9 mouse cellular contexts compared by ENCODE assay signal in genomic region chr7:98155546-98156279, GRCm38 (mm10). TPM values are rescaled to one million over a fixed set of nuclear protein-coding genes. Genes with fewer than 3 reads are reported as not detected.
A peak's percentile ranks its signal among the peaks of the same experiment; 100 is the strongest.
DNase-seq lines count a peak whose midpoint lies in the region; ATAC-seq and TF ChIP-seq lines count a peak whose summit lies in the region.
"Had no signal": no experiment of that assay in that cellular context is flagged by ENCODE, and none has a peak within 500 bp of the region (broad histone marks: within the 10 kb centered on the region; RNA-seq: fewer than 3 reads in every experiment).

No protein-coding gene starts in this region.

- H3K4me3 ChIP-seq in gastrocnemius, adult 2 months = no peak overlapping the region
- H3K4me3 ChIP-seq in hindbrain, embryonic 16.5 days (ENCODE audit: low read length) = no peak overlapping the region
- peak overlapping the region; percentile 85 for H3K4me3 ChIP-seq in megakaryocyte, embryonic 14.5 days (replicated peaks)
- H3K4me3 ChIP-seq: myocyte had no signal

- no peak overlapping the region for H3K9ac ChIP-seq in hindbrain, embryonic 16.5 days (ENCODE audit: low read depth, low read length)

- H3K27me3 ChIP-seq in hindbrain, embryonic 16.5 days (replicated peaks; ENCODE audit: control insufficient read depth, insufficient read depth, low read length) = no peaks in the 10 kb centered on the region
- no peaks in the 10 kb centered on the region for H3K27me3 ChIP-seq in megakaryocyte, embryonic 14.5 days (replicated peaks)

- peaks cover 23% of the 10 kb centered on the region for H3K4me1 ChIP-seq in hindbrain, embryonic 16.5 days (ENCODE audit: control insufficient read depth, insufficient read depth, low read depth, low read length)
- peaks cover 98% of the 10 kb centered on the region for H3K4me1 ChIP-seq in megakaryocyte, embryonic 14.5 days

- H3K36me3 ChIP-seq in hindbrain, embryonic 16.5 days (ENCODE audit: control insufficient read depth, insufficient read depth, low read length) = no peaks in the 10 kb centered on the region; the same call in 1 of the 2 replicates
- H3K36me3 ChIP-seq in megakaryocyte, embryonic 14.5 days (replicated peaks; ENCODE audit: low read length) = peaks cover 60% of the 10 kb centered on the region

- intact Hi-C loops in heart, postnatal 25 days (cut with DNase I) = loop anchor here (1.0 to 5.0 kb wide), 3 partner anchors 36 to 277 kb away; no protein-coding TSS in a partner anchor
- intact Hi-C loops in gastrocnemius, adult 2 months (cut with DNase I) = loop anchor here (5.0 kb wide), 2 partner anchors 37 to 187 kb away; no protein-coding TSS in a partner anchor
- intact Hi-C loops in left cerebral cortex, postnatal 10 days (cut with DNase I) = loop anchor here (5.0 kb wide), 2 partner anchors 37 to 187 kb away; no protein-coding TSS in a partner anchor

- WGBS in hindbrain, embryonic 16.5 days = 30% methylated on average over 7 of the region's 8 CpGs

- H3K9me3 ChIP-seq in hindbrain, embryonic 16.5 days (ENCODE audit: control insufficient read depth, low read length) = no peaks in the 10 kb centered on the region
- no peaks in the 10 kb centered on the region for H3K9me3 ChIP-seq in megakaryocyte, embryonic 14.5 days

- TF ChIP-seq CTCF in gastrocnemius, adult 2 months (IDR thresholded peaks at IDR 0.05) = peak; percentile 76

- H3K4me2 ChIP-seq in hindbrain, embryonic 16.5 days (ENCODE audit: low read length) = no peak overlapping the region

- DNase-seq in heart, adult 11 months = peak; percentile 93
- no peak for DNase-seq in heart, postnatal 25 days (ENCODE audit: low spot score)
- peak; percentile 75 to 87 for DNase-seq in cerebellum, postnatal 25 days
- DNase-seq in gastrocnemius, adult 2 months = peak; percentile 74
- peak; percentile 42 to 78 for DNase-seq in left cerebral cortex, postnatal 10 days (ENCODE audit: extremely low spot score in 1 of 2, low spot score in 2 of 2)
- DNase-seq in right cerebral cortex, postnatal 25 days = peak; percentile 70

- ATAC-seq in hindbrain, embryonic 16.5 days = peak; percentile 50

- H3K27ac ChIP-seq in gastrocnemius, adult 2 months = no peak overlapping the region
- no peak overlapping the region; the same call in 1 of the 2 replicates for H3K27ac ChIP-seq in hindbrain, embryonic 16.5 days (ENCODE audit: low read depth, low read length)

RNA-seq across cellular contexts. Expression of gene Omp, which starts 10.4 kb away (rescaled TPM):
- total RNA-seq in heart, postnatal 25 days (2021) = under 1 TPM in 1 of 2 experiments, not detected in 1; 0.11 TPM
- total RNA-seq in gastrocnemius, adult 2 months (2021) = under 1 TPM in 1 of 2 experiments, not detected in 1; 0.17 TPM
- polyA plus RNA-seq in hindbrain, embryonic 16.5 days (2015; fragmentation: Nextera tagmentation; extraction: Ambion mirVana) = 0.34 and 0.37 TPM in 2 replicates
- total RNA-seq in left cerebral cortex, postnatal 10 days (2021) = 1 to 10 TPM in 1 of 2 experiments, under 1 TPM in 1; 0.56 to 1.2 TPM
- 0.29 TPM in 1 of 2 replicates, not detected in the other for polyA plus RNA-seq in megakaryocyte, embryonic 14.5 days (2012; ENCODE audit: insufficient read depth, low replicate concordance)

RNA-seq across cellular contexts. Expression of gene Capn5, which starts 22.4 kb away (rescaled TPM):
- 1 to 10 TPM; 1.9 to 2.0 TPM for total RNA-seq in heart, postnatal 25 days (2021)
- total RNA-seq in gastrocnemius, adult 2 months (2021) = 1 to 10 TPM; 1.3 to 2.3 TPM
- polyA plus RNA-seq in hindbrain, embryonic 16.5 days (2015; fragmentation: Nextera tagmentation; extraction: Ambion mirVana) = 27.3 and 31.4 TPM in 2 replicates
- total RNA-seq in left cerebral cortex, postnatal 10 days (2021) = 10 to 100 TPM; 46.4 to 46.6 TPM
- 38.7 and 73.9 TPM in 2 replicates for polyA plus RNA-seq in megakaryocyte, embryonic 14.5 days (2012; ENCODE audit: insufficient read depth, low replicate concordance)

RNA-seq across cellular contexts. Expression of gene Myo7a, which starts 36.4 kb away (rescaled TPM):
- total RNA-seq in heart, postnatal 25 days (2021) = 1 to 10 TPM; 4.2 to 5.4 TPM
- 1 to 10 TPM; 1.4 to 3.0 TPM for total RNA-seq in gastrocnemius, adult 2 months (2021)
- polyA plus RNA-seq in hindbrain, embryonic 16.5 days (2015; fragmentation: Nextera tagmentation; extraction: Ambion mirVana) = 13.9 and 22.8 TPM in 2 replicates
- 10 to 100 TPM; 16.5 to 16.7 TPM for total RNA-seq in left cerebral cortex, postnatal 10 days (2021)
- polyA plus RNA-seq in megakaryocyte, embryonic 14.5 days (2012; ENCODE audit: insufficient read depth, low replicate concordance) = 37.5 and 149 TPM in 2 replicates

RNA-seq across cellular contexts. Expression of gene B3gnt6, which starts 43.6 kb away (rescaled TPM):
- total RNA-seq in heart, postnatal 25 days (2021) = not detected
- total RNA-seq in gastrocnemius, adult 2 months (2021) = not detected
- polyA plus RNA-seq in hindbrain, embryonic 16.5 days (2015; fragmentation: Nextera tagmentation; extraction: Ambion mirVana) = 0.55 and 0.78 TPM in 2 replicates
- under 1 TPM; 0.24 to 0.28 TPM for total RNA-seq in left cerebral cortex, postnatal 10 days (2021)
- not detected in 2 replicates for polyA plus RNA-seq in megakaryocyte, embryonic 14.5 days (2012; ENCODE audit: insufficient read depth, low replicate concordance)

Comparison
In these comparisons a context has a peak if more than half of its experiments do, and no peak if none do; other contexts are left out.
1. RNA of gene Capn5, which starts 22.4 kb away (total RNA-seq): 46.4 to 46.6 TPM in left cerebral cortex, postnatal 10 days; 1.3 to 2.3 TPM in gastrocnemius, adult 2 months and 1.9 to 2.0 TPM in heart, postnatal 25 days; every median in the first group is over 10 times any median in the second.